Mouse (Mus musculus) intestine, embryonic 16.5 days (tissue): ENCODE data around the gene Sh3bp4. TPM values are rescaled to one million over a fixed set of nuclear protein-coding genes. Genes with fewer than 3 reads are reported as not detected.

Experiments used
- ATAC-seq: fragments of 200-750 bp; cut with Nextera tagmentation; 2 replicates; pipeline ENCODE4 v1.8.0; 2017; ENCODE audit warnings: moderate TSS enrichment, moderate library complexity
- H3K27ac ChIP-seq: fragments of 300-500 bp; sonication (generic); 2 replicates; pipeline ENCODE4 v1.5.1; 2014; ENCODE audit warnings: mild to moderate bottlenecking, low read length
- H3K27me3 ChIP-seq: fragments of 300-500 bp; sonication (generic); replicated peaks from 2 replicates; pipeline ENCODE4 v1.6.1; 2014; ENCODE audit warnings: low read length, control low read depth, mixed read lengths; ENCODE audit not compliant: control insufficient read depth, insufficient read depth
- H3K36me3 ChIP-seq: fragments of 300-500 bp; sonication (generic); 2 replicates; pipeline ENCODE4 v1.6.1; 2014; ENCODE audit warnings: low read length, control low read depth; ENCODE audit not compliant: control insufficient read depth, insufficient read depth
- H3K4me1 ChIP-seq: fragments of 300-500 bp; sonication (generic); 2 replicates; pipeline ENCODE4 v1.6.1; 2014; ENCODE audit warnings: low read length, control low read depth, mixed read lengths; ENCODE audit not compliant: control insufficient read depth, insufficient read depth
- H3K4me2 ChIP-seq: fragments of 300-500 bp; sonication (generic); 2 replicates; pipeline ENCODE4 v1.6.1; 2014; ENCODE audit warnings: low read depth, low read length, control low read depth
- H3K4me3 ChIP-seq: fragments of 300-500 bp; sonication (generic); 2 replicates; pipeline ENCODE4 v1.5.1; 2014; ENCODE audit warnings: mild to moderate bottlenecking, low read length
- H3K9ac ChIP-seq: fragments of 300-500 bp; sonication (generic); 2 replicates; pipeline ENCODE4 v1.6.1; 2014; ENCODE audit warnings: low read depth, low read length
- H3K9me3 ChIP-seq: fragments of 300-500 bp; sonication (generic); 2 replicates; pipeline ENCODE4 v1.6.1; 2016; ENCODE audit warnings: low read length, control low read depth; ENCODE audit not compliant: control insufficient read depth
- WGBS: fragments of 180-500 bp; shearing (Covaris S2); extraction: QIAGEN DNeasy Blood & Tissue Kit; methylation state at CpG from one replicate; pipeline ENCODE4 v1.1.7; 2014; 5-methylcytosine and 5-hydroxymethylcytosine counted together
- polyA plus RNA-seq: library from polyadenylated mRNA; unstranded; fragments of >200 nt; fragmentation: Nextera tagmentation; extraction: Ambion mirVana; gene quantifications from 2 replicates; pipeline ENCODE4 v1.2.1, GENCODE M21; 2015

Sh3bp4 gene
- polyA plus RNA-seq, 1 experiment from 2014 or later, result 13.5 TPM

GRCm38 (mm10) chr1:89124076-89124475, 53.9 kb downstream of the Sh3bp4 start:
- Histone ChIP-seq H3K4me2 (no peak overlapping the region), H3K4me1 (peaks cover 27% of the 10 kb centered on the region; the same call in 1 of the 2 replicates), H3K27ac (no peak overlapping the region), H3K9ac (no peak overlapping the region), H3K4me3 (no peak overlapping the region), H3K27me3 (no peaks in the 10 kb centered on the region), H3K36me3 (no peaks in the 10 kb centered on the region), H3K9me3 (peaks cover 3% of the 10 kb centered on the region; the same call in 1 of the 2 replicates)
- WGBS, result 84% methylated on average over 7 of the region's 7 CpGs
- ATAC-seq, result no peak

- Histone ChIP-seq H3K4me3 (no peak overlapping the region), H3K4me1 (peaks cover 11% of the 10 kb centered on the region; the same call in 1 of the 2 replicates), H3K9me3 (peaks cover 3% of the 10 kb centered on the region; the same call in 1 of the 2 replicates), H3K27ac (no peak overlapping the region), H3K36me3 (no peaks in the 10 kb centered on the region), H3K27me3 (no peaks in the 10 kb centered on the region), H3K4me2 (no peak overlapping the region), H3K9ac (no peak overlapping the region)
- WGBS, result 97% methylated on average over 3 of the region's 3 CpGs
- no peak for ATAC-seq
Measured at GRCm38 (mm10) chr1:89127163-89127562, 56.9 kb downstream of the Sh3bp4 start.

GRCm38 (mm10) chr1:89130429-89130828, 60.2 kb downstream of the Sh3bp4 start:
- Histone ChIP-seq H3K4me1 (peaks cover 3% of the 10 kb centered on the region; the same call in 1 of the 2 replicates), H3K9me3 (peaks cover 3% of the 10 kb centered on the region; the same call in 1 of the 2 replicates), H3K4me2 (no peak overlapping the region), H3K27ac (no peak overlapping the region), H3K36me3 (no peaks in the 10 kb centered on the region), H3K27me3 (no peaks in the 10 kb centered on the region), H3K4me3 (no peak overlapping the region), H3K9ac (no peak overlapping the region)
- WGBS, result 78% methylated on average over 6 of the region's 6 CpGs
- no peak for ATAC-seq

- Histone ChIP-seq H3K9me3 (peaks cover 3% of the 10 kb centered on the region; the same call in 1 of the 2 replicates), H3K9ac (no peak overlapping the region), H3K27me3 (no peaks in the 10 kb centered on the region), H3K4me2 (no peak overlapping the region), H3K27ac (no peak overlapping the region), H3K4me3 (no peak overlapping the region), H3K36me3 (no peaks in the 10 kb centered on the region), H3K4me1 (peaks cover 6% of the 10 kb centered on the region; the same call in 1 of the 2 replicates)
- ATAC-seq, result no peak
- 72% methylated on average over 14 of the region's 14 CpGs for WGBS
Measured at GRCm38 (mm10) chr1:89131018-89131540, 60.9 kb downstream of the Sh3bp4 start.

GRCm38 (mm10) chr1:89131707-89132106, 61.5 kb downstream of the Sh3bp4 start:
- WGBS, result 77% methylated on average over 8 of the region's 8 CpGs

GRCm38 (mm10) chr1:89133266-89133665, 63.1 kb downstream of the Sh3bp4 start:
- no peak overlapping the region for H3K27ac ChIP-seq
- H3K36me3 ChIP-seq, result no peaks in the 10 kb centered on the region
- H3K9ac ChIP-seq, result no peak overlapping the region
- H3K4me1 ChIP-seq, result peaks cover 9% of the 10 kb centered on the region; the same call in 1 of the 2 replicates
- no peaks in the 10 kb centered on the region for H3K9me3 ChIP-seq
- no peak for ATAC-seq
- no peak overlapping the region for H3K4me3 ChIP-seq
- H3K4me2 ChIP-seq, result no peak overlapping the region
- 61% methylated on average over 4 of the region's 4 CpGs for WGBS
- no peaks in the 10 kb centered on the region for H3K27me3 ChIP-seq

More at GRCm38 (mm10) chr1:89131707-89132106, 61.5 kb downstream of the Sh3bp4 start:
- H3K4me3 ChIP-seq, result no peak overlapping the region
- no peaks in the 10 kb centered on the region for H3K36me3 ChIP-seq
- no peak overlapping the region for H3K9ac ChIP-seq
- no peak overlapping the region for H3K27ac ChIP-seq
- H3K27me3 ChIP-seq, result no peaks in the 10 kb centered on the region
- peaks cover 9% of the 10 kb centered on the region; the same call in 1 of the 2 replicates for H3K4me1 ChIP-seq
- no peak overlapping the region for H3K4me2 ChIP-seq
- no peak for ATAC-seq
- peaks cover 3% of the 10 kb centered on the region; the same call in 1 of the 2 replicates for H3K9me3 ChIP-seq

- 82% methylated on average over 4 of the region's 4 CpGs for WGBS
- H3K9me3 ChIP-seq, result no peaks in the 10 kb centered on the region
Measured at GRCm38 (mm10) chr1:89133717-89134116, 63.5 kb downstream of the Sh3bp4 start.

GRCm38 (mm10) chr1:89136089-89136811, 66.0 kb downstream of the Sh3bp4 start:
- H3K4me2 ChIP-seq, result no peak overlapping the region
- WGBS, result 68% methylated on average over 13 of the region's 13 CpGs
- ATAC-seq, result no peak
- H3K4me1 ChIP-seq, result peaks cover 9% of the 10 kb centered on the region; the same call in 1 of the 2 replicates
- no peak overlapping the region for H3K27ac ChIP-seq
- no peak overlapping the region for H3K4me3 ChIP-seq
- no peaks in the 10 kb centered on the region for H3K9me3 ChIP-seq
- no peak overlapping the region for H3K9ac ChIP-seq
- no peaks in the 10 kb centered on the region for H3K27me3 ChIP-seq
- peaks cover 7% of the 10 kb centered on the region for H3K36me3 ChIP-seq

More at GRCm38 (mm10) chr1:89133717-89134116, 63.5 kb downstream of the Sh3bp4 start:
- no peak overlapping the region for H3K4me3 ChIP-seq
- H3K9ac ChIP-seq, result no peak overlapping the region
- no peak for ATAC-seq
- no peaks in the 10 kb centered on the region for H3K27me3 ChIP-seq
- no peak overlapping the region for H3K4me2 ChIP-seq
- H3K36me3 ChIP-seq, result no peaks in the 10 kb centered on the region
- H3K4me1 ChIP-seq, result peaks cover 9% of the 10 kb centered on the region; the same call in 1 of the 2 replicates
- H3K27ac ChIP-seq, result no peak overlapping the region

- ATAC-seq, result no peak
- no peaks in the 10 kb centered on the region for H3K9me3 ChIP-seq
- H3K27me3 ChIP-seq, result no peaks in the 10 kb centered on the region
- H3K9ac ChIP-seq, result no peak overlapping the region
- H3K36me3 ChIP-seq, result peaks cover 7% of the 10 kb centered on the region
- H3K4me3 ChIP-seq, result no peak overlapping the region
- H3K4me1 ChIP-seq, result peaks cover 9% of the 10 kb centered on the region; the same call in 1 of the 2 replicates
- H3K27ac ChIP-seq, result no peak overlapping the region
- H3K4me2 ChIP-seq, result no peak overlapping the region
- 87% methylated on average over 13 of the region's 13 CpGs for WGBS
Measured at GRCm38 (mm10) chr1:89137086-89137816, 67.0 kb downstream of the Sh3bp4 start.
